Mouse (Mus musculus) stomach, embryonic 14.5 days (tissue): ENCODE measurements around the gene Lyg1. TPM values are rescaled to one million over a fixed set of nuclear protein-coding genes. Genes with fewer than 3 reads are reported as not detected.
A peak's percentile ranks its signal among the peaks of the same experiment; 100 is the strongest.
"Not testable (repeated sequence)": the region's sequence is repeated elsewhere in the genome, so short reads cannot be mapped to it uniquely, and the experiment has no call there.

Experiments used
- ATAC-seq: fragments of 200-750 bp; cut with Nextera tagmentation; 2 replicates; pipeline ENCODE4 v1.8.0; 2017; ENCODE audit warnings: low read depth, moderate TSS enrichment; ENCODE audit not compliant: insufficient number of reproducible peaks, insufficient read depth, low FRiP score
- H3K27ac ChIP-seq: fragments of 300-500 bp; sonication (generic); 2 replicates; pipeline ENCODE4 v1.5.1; 2014; ENCODE audit warnings: mild to moderate bottlenecking, low read length, moderate library complexity, mixed read lengths
- H3K27me3 ChIP-seq: fragments of 300-500 bp; sonication (generic); 2 replicates; pipeline ENCODE4 v1.6.1; 2014; ENCODE audit warnings: low read length, control low read depth, mixed read lengths; ENCODE audit not compliant: control insufficient read depth, insufficient read depth
- H3K36me3 ChIP-seq: fragments of 300-500 bp; sonication (generic); 2 replicates; pipeline ENCODE4 v1.6.1; 2014; ENCODE audit warnings: mild to moderate bottlenecking, control low read depth, low read length, moderate library complexity, mixed read lengths; ENCODE audit not compliant: control insufficient read depth, insufficient read depth
- H3K4me1 ChIP-seq: fragments of 300-500 bp; sonication (generic); 2 replicates; pipeline ENCODE4 v1.6.1; 2014; ENCODE audit warnings: low read length, control low read depth, mixed read lengths; ENCODE audit not compliant: control insufficient read depth, insufficient read depth
- H3K4me2 ChIP-seq: fragments of 300-500 bp; sonication (generic); replicated peaks from 2 replicates; pipeline ENCODE4 v1.6.1; 2014; ENCODE audit warnings: low read depth, low read length, control low read depth
- H3K4me3 ChIP-seq: fragments of 300-500 bp; sonication (generic); 2 replicates; pipeline ENCODE4 v1.5.1; 2014; ENCODE audit warnings: low read depth, low read length, control low read depth
- H3K9ac ChIP-seq: fragments of 300-500 bp; sonication (generic); replicated peaks from 2 replicates; pipeline ENCODE4 v1.6.1; 2014; ENCODE audit warnings: low read depth, mild to moderate bottlenecking, control low read depth, low read length, moderate library complexity, mixed read lengths
- H3K9me3 ChIP-seq: fragments of 300-500 bp; sonication (generic); 2 replicates; pipeline ENCODE4 v1.6.1; 2016; ENCODE audit warnings: low read depth, low read length, control low read depth; ENCODE audit not compliant: control insufficient read depth
- WGBS: fragments of 180-500 bp; shearing (Covaris S2); extraction: QIAGEN DNeasy Blood & Tissue Kit; methylation state at CpG from one replicate; pipeline ENCODE4 v1.1.7; 2014; 5-methylcytosine and 5-hydroxymethylcytosine counted together
- polyA plus RNA-seq: library from polyadenylated mRNA; unstranded; fragments of >200 nt; fragmentation: Nextera tagmentation; extraction: Ambion mirVana; gene quantifications from 2 replicates; pipeline ENCODE4 v1.2.1, GENCODE M21; 2014

The Lyg1 gene
- polyA plus RNA-seq, 1 experiment from 2014 or later: not detected

DNA sequence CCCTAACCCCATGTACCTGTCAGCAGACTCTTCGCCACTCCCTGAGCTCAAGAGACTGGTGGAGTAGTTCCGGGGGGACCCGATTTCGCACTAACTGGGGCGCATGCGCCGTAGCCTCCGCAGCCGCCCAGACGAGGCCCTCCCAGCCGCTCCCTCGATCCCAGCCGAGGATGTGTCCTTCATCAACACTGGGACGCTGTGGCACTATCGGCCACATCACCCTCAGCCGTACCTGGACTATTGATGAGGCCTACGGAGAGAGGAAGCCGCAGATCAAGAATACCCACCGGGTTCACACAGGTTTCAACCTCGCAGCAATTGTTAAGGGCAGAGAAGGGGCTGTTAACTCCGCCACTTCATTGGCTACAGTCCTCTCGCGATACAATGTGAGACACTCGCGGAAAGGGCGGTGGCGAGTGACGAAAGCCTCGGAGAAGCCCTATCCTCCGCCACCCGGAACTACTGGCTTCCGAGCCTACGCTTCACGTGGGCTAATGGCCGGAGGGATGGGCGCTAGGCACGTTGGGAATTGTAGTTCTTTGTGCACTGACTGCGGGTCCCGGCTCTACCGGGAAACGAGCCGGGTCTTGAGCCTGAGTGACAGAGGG, 39.4 kb upstream of the Lyg1 start:
- peak overlapping the region; percentile 52 for H3K9ac ChIP-seq
- under 1% methylated on average over 42 of the region's 42 CpGs for WGBS
- peak overlapping the region; percentile 75 for H3K4me2 ChIP-seq
- H3K9me3 ChIP-seq: no peaks in the 10 kb centered on the region
- peak; percentile 96 for ATAC-seq
- no peaks in the 10 kb centered on the region for H3K27me3 ChIP-seq
- H3K4me3 ChIP-seq: peak overlapping the region; percentile 99
- peaks cover 11% of the 10 kb centered on the region for H3K4me1 ChIP-seq
- peak overlapping the region; percentile 89 for H3K27ac ChIP-seq
- peaks cover 33% of the 10 kb centered on the region for H3K36me3 ChIP-seq

- peak overlapping the region; percentile 52 for H3K9ac ChIP-seq
- H3K4me1 ChIP-seq: peaks cover 11% of the 10 kb centered on the region
- no peaks in the 10 kb centered on the region for H3K9me3 ChIP-seq
- no peak for ATAC-seq
- no peaks in the 10 kb centered on the region for H3K27me3 ChIP-seq
- 40% methylated on average over 3 of the region's 3 CpGs for WGBS
- peak overlapping the region; percentile 75 for H3K4me2 ChIP-seq
- peak overlapping the region; percentile 99 for H3K4me3 ChIP-seq
- peaks cover 40% of the 10 kb centered on the region for H3K36me3 ChIP-seq
- H3K27ac ChIP-seq: no peak overlapping the region; the same call in 1 of the 2 replicates
Measured at GRCm38 (mm10) chr1:37996226-37996625, 38.7 kb upstream of the Lyg1 start.

DNA sequence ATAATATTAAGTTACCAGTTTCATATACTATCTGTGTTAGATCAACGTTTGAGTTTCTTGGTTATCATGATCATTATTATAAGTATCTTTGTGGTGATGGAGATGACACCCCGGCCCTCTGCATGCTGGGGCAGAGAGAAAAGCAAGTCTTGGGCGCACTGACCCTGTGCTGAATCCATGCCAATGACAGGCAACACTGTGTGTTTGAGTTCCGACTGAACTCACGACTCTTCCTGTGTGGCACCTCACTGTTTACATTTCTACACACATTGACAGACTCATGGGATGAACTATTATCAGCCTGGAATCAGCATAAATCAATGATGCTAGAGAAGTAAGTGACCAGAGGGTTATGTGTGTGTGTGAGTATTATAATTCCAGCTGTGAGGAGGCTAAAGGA, 30.3 kb upstream of the Lyg1 start:
- H3K9me3 ChIP-seq: no peaks in the 10 kb centered on the region
- H3K9ac ChIP-seq: no peak overlapping the region
- H3K4me3 ChIP-seq: no peak overlapping the region
- H3K4me2 ChIP-seq: no peak overlapping the region
- peaks cover 53% of the 10 kb centered on the region for H3K36me3 ChIP-seq
- no peak overlapping the region for H3K27ac ChIP-seq
- H3K27me3 ChIP-seq: no peaks in the 10 kb centered on the region
- no peaks in the 10 kb centered on the region for H3K4me1 ChIP-seq
- 78% methylated on average over 5 of the region's 5 CpGs for WGBS
- no peak for ATAC-seq

DNA sequence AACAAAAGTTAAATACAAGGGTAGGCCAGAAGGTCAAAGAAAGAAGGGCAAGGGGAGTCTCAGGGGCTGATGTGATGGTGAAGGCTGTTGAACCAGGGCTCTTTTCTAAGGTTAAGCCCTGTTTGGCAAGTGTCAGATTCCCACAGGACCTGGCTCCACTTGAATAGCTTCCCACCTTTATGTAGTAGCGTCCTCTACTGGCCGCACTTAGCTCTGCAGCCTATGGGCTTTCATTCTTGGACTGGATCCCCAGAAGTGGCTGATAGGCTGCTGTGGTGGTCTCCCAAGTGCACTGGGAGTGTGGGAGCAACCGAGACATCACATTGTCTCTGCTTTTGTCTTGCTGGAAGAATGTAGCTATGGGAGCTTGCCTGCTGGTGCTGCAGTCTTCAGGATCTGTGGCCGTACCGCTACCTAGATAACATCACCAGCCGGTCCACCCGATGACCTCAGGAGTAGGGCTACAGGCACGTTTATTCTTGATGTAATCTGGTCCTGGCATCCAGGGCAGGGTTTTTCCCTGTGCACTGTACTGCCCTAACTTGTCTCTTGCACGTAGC, 28.3 kb upstream of the Lyg1 start:
- ATAC-seq: no peak
- WGBS: 81% methylated on average over 9 of the region's 9 CpGs
- H3K36me3 ChIP-seq: peaks cover 39% of the 10 kb centered on the region

GRCm38 (mm10) chr1:37984326-37984725, 26.8 kb upstream of the Lyg1 start:
- H3K27me3 ChIP-seq: no peaks in the 10 kb centered on the region
- peaks cover 29% of the 10 kb centered on the region for H3K36me3 ChIP-seq
- no peak overlapping the region for H3K4me3 ChIP-seq
- no peak overlapping the region for H3K9ac ChIP-seq
- no peaks in the 10 kb centered on the region for H3K4me1 ChIP-seq
- WGBS: 96% methylated on average over 1 of the region's 1 CpGs
- ATAC-seq: peak; percentile 6; the same call in 1 of the 2 replicates
- no peaks in the 10 kb centered on the region for H3K9me3 ChIP-seq
- H3K4me2 ChIP-seq: no peak overlapping the region
- H3K27ac ChIP-seq: no peak overlapping the region

More for the DNA sequence above, 28.3 kb upstream of the Lyg1 start:
- Histone ChIP-seq H3K9ac (no peak overlapping the region), H3K9me3 (no peaks in the 10 kb centered on the region), H3K27me3 (no peaks in the 10 kb centered on the region), H3K4me1 (no peaks in the 10 kb centered on the region), H3K27ac (no peak overlapping the region), H3K4me3 (no peak overlapping the region), H3K4me2 (no peak overlapping the region)

DNA sequence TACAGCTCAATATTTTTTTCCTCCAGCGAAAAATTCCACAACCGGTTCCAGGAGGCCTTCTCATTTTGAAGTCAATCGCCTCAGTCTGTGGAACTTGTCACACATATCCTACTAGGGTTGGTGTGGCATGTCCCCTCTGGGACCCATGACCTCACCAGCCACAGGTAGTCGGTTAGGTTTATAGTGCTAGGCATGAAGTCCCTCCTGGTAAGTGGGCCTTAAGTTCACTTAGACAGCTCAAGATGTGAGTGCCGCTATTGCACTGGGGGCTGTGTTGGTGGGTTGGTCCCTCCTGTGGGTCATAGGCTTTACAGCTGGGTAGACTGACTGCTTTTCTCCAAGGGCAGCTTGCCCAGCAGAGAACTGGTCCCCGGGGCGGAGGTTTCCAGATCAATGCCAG, 19.7 kb upstream of the Lyg1 start:
- Histone ChIP-seq H3K27ac (no peak overlapping the region), H3K9me3 (no peaks in the 10 kb centered on the region)
- 90% methylated on average over 7 of the region's 7 CpGs for WGBS

DNA sequence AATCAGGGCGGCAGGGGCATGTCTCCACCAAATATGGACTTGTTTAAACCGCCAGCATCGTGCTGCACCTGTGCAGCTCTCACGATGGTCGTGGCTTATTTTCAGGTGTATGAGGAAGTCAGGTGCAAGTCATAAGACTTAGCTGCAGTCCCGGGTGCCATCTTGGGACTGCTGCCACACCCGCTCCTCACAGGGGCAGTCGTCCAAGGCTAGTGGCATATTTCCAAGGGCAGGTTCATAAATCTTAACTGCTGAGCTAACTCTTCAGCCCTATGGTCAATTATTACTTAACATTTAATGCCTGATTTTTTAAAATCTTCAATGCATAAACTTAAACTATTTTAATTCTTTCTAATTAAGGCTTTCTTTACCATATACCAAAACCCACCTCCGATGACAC, 19.1 kb upstream of the Lyg1 start:
- not testable (repeated sequence) for H3K4me1 ChIP-seq, H3K9me3 ChIP-seq, ATAC-seq, H3K4me3 ChIP-seq, H3K27ac ChIP-seq, H3K9ac ChIP-seq, H3K4me2 ChIP-seq, H3K36me3 ChIP-seq, H3K27me3 ChIP-seq
- WGBS: 67% methylated on average over 9 of the region's 9 CpGs

More for the DNA sequence above, 19.7 kb upstream of the Lyg1 start:
- ATAC-seq: no peak
- H3K4me1 ChIP-seq: no peaks in the 10 kb centered on the region
- H3K4me2 ChIP-seq: no peak overlapping the region
- H3K4me3 ChIP-seq: no peak overlapping the region
- H3K36me3 ChIP-seq: no peaks in the 10 kb centered on the region
- no peak overlapping the region for H3K9ac ChIP-seq
- no peaks in the 10 kb centered on the region for H3K27me3 ChIP-seq

- ATAC-seq: no peak
- H3K9ac ChIP-seq: no peak overlapping the region
- no peaks in the 10 kb centered on the region for H3K9me3 ChIP-seq
- H3K4me2 ChIP-seq: no peak overlapping the region
- H3K36me3 ChIP-seq: no peaks in the 10 kb centered on the region
- no peaks in the 10 kb centered on the region for H3K4me1 ChIP-seq
- H3K27ac ChIP-seq: no peak overlapping the region
- no peaks in the 10 kb centered on the region for H3K27me3 ChIP-seq
- 49% methylated on average over 4 of the region's 4 CpGs for WGBS
- H3K4me3 ChIP-seq: no peak overlapping the region
Measured at GRCm38 (mm10) chr1:37971520-37971919, 14.0 kb upstream of the Lyg1 start.

DNA sequence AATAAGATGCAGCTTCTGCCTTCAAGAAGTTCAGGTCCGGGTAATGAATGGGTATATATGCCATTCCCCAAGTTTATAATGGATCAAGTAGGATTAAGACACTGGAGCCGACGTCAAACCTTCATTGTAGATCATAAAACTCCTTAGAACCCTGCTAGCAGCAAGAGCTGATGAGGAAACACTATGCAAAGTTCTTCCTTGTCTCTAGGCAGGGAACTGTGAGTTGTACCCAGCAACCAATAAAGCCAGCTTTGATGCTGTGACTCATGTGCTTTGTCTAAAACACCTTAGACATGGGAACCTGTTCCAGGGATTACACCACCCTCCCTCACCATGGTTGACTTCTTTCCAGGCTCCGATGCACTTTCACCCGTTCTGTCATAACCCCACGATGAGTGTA, 11.2 kb upstream of the Lyg1 start:
- Histone ChIP-seq H3K36me3 (no peaks in the 10 kb centered on the region), H3K27ac (no peak overlapping the region), H3K4me1 (no peaks in the 10 kb centered on the region), H3K4me3 (no peak overlapping the region), H3K27me3 (no peaks in the 10 kb centered on the region), H3K9me3 (no peaks in the 10 kb centered on the region), H3K9ac (no peak overlapping the region), H3K4me2 (no peak overlapping the region)
- ATAC-seq: no peak
- WGBS: 82% methylated on average over 6 of the region's 6 CpGs
